Mouse (Mus musculus): ENCODE measurements around the gene Plce1.
"Not testable (repeated sequence)": the region's sequence is repeated elsewhere in the genome, so short reads cannot be mapped to it uniquely, and the experiment has no call there.

Gene Plce1

DNA sequence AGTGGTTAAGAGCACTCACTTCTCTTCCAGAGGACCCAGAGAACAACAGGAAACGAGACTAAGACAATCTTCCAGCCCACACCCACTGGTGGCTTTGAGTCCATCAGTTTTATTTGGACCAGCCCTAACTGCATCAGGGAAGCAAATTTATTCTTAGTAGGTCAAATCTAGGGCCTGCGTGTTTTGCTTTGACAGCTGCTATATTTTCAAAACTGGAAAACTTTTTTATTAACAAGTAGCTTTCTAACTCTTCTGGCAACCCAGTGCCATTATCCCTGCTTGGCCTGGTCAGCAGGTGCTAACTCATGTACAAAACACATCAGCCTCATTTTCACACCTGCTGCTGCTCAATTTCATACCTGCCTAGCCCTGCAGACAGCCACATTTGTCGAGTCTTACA lies 151.3 kb downstream of the Plce1 start:
- in situ Hi-C loops (cut with MseI, MboI): no loop called here

DNA sequence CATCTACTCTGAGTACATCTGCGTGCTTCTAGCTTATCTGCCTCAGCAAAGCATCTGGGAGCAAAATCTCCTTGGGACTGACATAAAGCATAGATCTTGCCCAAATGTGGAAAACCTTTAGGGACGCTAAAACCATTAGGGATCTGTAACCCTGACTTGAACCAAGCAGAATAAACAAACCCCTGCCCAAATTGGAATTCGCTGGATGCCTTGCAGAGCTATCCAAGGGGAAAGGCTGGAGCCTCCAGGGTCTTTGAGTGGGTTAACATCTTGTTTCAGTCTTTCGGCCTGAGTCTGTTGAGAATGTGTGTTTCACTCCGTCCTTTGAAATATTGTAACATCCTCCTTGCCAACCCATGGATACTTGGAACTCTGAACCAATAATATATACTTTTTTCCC lies 152.4 kb downstream of the Plce1 start:
- in situ Hi-C loops (cut with MseI, MboI): no loop called here

DNA sequence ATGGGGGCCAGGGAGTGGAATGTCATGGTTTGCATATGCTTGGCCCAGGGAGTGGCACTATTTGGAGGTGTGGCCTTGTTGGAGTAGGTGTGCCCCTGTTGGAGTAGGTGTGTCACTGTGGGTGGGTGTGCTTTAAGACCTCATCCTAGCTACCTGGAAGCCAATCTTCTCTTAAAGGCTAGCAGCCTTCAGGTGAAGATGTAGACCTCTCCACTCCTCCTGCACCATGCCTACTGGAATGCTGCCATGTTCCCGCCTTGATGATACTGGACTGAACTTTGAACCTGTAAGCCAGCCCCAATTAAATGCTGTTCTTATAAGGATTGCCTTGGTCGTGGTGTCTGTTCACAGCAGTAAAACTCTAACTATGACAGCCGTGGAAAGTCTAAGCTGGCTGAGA lies 158.1 kb downstream of the Plce1 start:
- in situ Hi-C loops (cut with MseI, MboI): no loop called here

DNA sequence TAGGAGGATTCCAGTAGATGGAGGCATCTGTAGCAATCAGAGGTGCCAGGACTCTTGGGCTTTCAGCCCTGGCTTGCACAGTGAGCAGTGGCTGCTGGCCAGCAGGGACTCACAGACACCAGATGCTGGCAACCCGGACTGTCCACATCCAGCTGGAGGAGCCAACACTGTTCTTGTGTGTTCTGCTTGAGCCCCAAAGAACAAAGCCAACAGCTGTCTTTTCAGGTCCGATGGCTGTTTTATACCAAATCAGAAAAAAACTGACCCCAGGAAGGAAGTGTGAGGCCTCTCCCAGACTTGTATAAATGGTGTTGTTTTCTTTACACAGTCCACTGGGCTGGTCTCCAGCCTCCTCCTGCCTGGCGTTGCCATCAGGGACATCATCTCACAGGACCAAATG lies 158.9 kb downstream of the Plce1 start:
- in situ Hi-C loops (cut with MseI, MboI): no loop called here

DNA sequence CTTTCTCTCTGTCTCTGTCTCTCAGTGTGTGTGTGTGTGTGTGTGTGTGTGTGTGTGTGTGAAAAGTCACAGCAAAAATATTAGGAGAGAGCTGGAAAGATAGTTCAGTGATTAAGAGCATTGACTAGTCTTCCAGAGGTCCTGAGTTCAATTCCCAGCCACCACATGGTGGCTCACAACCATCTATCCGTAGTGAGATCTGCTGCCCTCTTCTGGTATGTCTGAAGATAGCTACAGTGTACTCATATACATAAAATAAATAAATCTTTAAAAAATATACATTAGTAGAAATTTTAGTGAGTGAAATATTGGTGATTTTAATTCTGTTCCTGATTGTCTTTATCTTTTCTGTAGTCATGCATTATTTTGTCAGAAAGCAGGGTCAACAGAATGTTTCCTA lies 161.6 kb downstream of the Plce1 start:
- in situ Hi-C loops (cut with MseI, MboI): not testable (repeated sequence)

DNA sequence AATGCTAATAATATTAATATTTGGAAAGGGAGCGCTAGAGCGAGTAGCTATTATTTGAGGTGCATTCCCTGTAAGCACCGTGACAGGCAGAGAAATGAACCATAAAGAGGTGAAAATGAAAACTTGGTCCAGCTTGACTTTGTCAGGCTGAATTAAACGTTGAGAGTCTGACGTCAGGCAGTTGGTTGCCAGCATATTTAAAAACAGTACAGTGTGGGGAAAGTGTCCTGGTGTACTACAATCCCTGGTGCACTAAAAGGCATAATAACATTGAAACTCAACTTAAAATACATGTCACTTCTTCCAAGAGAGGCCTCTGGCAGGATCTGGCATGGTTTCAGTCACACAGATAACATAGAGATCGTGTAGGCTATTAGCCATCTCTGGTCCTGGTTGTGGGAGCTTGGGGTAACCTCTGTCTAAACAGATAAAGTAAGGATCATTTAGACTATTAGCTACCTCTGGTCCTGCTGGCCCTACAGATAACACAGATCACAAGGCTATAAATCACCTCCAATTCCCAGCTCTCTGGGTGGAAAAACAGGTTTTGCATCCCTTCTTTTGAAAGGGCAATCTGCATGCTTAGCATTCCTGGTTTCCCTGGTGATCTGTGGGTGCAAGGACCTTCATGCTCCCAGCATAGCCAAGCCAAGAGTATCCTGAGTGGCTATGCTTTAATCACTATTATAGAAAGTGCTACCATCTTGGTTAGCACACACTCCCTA lies 164.1 kb downstream of the Plce1 start:
- in situ Hi-C loops (cut with MseI, MboI): no loop called here

DNA sequence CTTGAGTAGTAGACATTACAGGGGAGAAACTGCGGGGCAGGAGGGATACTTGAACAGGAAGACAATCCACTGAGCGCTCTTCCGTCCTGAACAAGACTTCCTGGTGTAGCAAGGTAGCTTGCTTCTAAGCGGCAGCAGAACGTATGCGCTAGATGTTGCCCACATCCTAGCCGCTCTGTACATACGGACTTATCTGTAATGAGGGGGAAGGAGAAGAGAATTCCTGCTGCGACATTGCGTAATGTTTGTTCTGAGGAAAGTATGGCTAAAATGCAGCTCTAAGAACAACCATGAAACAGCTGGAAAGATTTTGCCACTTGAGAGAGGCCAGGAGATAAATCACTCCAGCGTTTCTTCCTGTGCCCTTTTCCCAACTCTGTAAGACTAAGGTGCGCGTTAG lies 177.1 kb downstream of the Plce1 start:
- in situ Hi-C loops (cut with MseI, MboI): no loop called here

DNA sequence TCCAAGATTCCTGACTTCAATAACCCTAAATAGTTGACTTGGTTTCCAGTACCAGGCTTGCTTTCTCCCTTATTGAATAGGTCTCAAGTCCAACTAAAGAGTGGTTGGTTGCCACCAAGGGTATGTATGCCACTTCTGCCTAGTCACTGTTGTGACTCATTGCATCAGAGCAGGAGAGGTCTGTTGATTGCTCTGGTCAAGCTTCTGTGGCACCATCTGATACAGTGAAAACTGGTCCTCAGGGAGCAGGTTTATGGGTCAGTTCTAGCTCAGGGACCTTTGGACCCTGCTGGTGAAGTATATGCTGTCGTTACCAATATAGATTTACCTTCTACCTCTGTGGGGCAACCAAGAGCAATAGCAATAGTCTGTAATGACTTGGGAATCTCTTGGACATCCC lies 184.5 kb downstream of the Plce1 start:
- in situ Hi-C loops (cut with MseI, MboI): no loop called here

DNA sequence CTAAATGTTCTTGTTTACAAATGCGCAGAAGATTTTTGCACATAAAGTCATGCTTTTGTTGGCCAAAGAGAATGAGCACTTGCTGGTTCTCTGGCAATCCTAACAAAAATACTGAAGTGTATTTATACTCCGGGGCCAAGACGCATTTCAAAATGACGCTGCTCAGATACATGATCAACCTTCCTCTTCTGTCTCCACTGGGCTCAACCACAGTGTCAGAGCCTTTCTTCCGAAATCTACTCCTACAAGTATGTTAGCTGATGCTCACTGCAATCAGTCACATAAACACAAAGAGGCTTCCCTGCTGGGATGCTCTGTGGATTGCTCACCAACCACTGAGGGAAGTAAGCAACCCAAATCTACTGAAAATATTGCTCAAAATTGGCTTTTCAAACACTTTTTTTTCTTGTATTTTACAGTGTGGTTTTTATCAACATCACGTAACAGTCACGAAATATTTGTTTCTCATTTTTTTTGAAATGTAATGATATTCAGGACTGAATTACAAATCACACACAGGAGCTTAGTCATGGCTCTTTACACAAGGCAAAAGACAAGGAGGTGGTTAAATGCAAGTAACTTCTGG lies 191.2 kb downstream of the Plce1 start:
- in situ Hi-C loops (cut with MseI, MboI): no loop called here

DNA sequence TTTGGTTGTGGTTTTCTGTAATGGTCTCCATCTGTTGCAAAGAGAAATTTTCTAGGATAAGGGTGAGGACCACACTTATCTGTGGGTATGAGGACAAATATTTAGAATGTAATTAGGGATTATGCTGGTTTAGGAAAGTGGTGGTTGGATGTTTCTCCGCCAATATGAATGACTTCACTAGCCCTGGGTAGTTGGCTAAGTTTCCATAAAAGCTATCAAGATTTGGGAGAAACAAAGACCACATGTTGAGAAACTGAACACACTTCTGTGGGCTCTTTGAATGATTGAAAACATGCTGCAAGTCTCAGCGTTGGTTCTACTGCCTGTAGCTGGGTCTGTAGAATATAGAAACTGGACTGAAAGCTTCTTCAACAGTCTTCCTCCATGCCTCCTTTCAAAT lies 193.0 kb downstream of the Plce1 start:
- in situ Hi-C loops (cut with MseI, MboI): no loop called here

DNA sequence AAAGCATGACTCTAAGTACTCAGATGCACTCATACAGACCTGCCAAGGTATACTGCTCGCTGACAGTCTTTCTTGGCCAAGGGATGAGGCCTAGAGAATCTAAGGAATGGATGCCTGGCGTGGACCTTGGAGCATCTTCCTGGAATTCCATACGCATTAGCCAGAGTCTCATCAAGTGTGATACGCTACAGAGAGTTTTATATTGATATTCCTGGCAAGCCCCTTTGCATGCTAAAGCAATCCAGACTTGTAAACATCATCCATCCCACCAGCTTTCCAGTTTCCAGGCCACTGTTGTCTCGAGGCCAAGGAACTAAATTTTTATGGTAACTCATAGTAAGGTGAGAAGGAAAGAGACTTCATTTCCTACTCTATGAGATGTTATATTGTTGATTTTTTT lies 197.7 kb downstream of the Plce1 start:
- in situ Hi-C loops (cut with MseI, MboI): no loop called here

DNA sequence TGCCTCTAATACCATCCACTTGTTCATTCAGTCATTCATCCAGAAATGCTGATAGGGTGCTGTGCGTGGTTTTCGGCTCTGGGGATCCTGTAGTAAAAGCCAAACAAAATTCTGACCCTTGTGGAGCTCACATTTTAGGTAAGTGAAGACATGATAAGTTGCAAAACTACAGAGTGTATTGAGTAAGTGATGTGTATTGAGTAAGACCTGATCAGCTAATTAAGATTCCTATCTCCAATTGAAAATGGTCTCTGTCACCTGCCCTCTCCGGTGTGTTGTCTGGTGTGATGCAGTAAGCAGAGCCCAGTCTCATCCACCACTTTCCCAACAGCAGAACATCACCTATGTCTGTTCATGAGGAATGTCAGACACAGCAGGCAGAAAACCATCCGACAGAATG lies 198.6 kb downstream of the Plce1 start:
- in situ Hi-C loops (cut with MseI, MboI): no loop called here

DNA sequence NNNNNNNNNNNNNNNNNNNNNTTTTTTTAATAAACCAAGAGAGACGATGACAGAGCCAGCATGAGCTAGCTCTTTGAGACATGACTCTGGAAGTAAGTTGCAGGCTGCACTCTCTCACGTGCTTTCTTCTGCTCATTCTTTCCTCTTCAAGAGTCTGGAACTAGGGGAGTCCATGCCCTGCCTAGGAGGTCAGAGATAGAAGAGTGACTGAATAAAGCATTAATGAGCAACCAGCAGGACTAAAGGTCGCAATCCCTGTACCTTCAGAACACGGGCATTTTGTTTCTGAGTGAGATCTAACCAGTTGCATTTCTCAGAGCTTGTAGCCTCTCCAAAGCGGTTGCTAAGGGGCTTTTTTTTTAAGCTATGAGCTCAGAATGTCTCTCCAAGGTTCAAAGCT lies 206.4 kb downstream of the Plce1 start:
- in situ Hi-C loops (cut with MseI, MboI): no loop called here

DNA sequence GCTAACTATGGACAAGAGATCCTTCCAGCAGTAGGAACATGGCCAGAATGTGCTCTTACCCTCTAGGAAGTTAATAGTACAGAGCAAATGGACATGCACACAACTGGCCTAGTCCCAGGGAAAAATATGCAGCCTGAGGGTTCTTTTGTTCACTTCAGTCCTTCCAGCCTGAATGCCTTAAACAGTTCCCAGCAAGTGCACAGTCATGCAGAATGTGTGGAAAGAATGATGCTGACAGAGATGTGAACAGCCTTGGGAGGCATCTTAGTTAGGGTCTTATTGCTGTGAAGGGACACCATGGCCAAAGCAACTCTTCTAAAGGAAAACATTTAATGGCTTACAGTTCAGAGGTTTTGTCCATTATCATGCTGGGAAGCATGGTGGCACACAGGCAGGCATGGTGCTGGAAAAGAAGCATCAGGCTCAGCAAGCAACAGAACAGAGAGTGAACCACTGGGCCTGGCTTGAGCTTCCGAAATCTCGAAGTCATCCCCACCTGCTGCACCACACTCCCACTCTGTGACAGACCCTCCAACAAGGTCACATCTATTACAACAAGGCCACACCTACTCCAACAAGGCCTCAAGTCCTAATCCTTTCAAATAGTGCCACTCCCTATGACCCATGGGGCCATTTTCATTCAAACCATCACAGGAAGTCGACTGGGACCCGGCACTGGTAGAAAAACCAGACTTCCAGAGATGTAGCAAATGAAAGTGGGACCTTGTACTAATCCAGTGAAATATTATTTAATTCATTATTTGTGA lies 208.0 kb downstream of the Plce1 start:
- in situ Hi-C loops (cut with MseI, MboI): no loop called here

DNA sequence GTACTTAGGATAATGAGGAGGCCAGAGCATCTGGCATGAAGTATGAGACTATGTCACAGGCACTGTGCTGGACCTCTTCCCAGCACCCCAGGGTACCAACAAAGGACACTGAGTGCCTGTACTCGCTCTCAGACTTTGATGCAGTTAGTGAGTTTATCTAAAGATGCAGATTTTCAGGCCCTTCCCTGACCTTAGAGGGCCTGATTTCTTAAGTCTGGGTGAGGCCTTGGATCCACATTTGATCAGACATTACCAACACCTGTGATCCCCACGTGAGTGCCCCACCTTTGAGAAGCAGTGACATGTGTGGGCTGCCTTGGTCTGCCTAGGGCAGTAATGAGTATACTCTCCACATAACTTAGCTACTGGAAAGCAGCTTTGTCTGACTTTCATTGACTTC lies 209.4 kb downstream of the Plce1 start:
- in situ Hi-C loops (cut with MseI, MboI): no loop called here

DNA sequence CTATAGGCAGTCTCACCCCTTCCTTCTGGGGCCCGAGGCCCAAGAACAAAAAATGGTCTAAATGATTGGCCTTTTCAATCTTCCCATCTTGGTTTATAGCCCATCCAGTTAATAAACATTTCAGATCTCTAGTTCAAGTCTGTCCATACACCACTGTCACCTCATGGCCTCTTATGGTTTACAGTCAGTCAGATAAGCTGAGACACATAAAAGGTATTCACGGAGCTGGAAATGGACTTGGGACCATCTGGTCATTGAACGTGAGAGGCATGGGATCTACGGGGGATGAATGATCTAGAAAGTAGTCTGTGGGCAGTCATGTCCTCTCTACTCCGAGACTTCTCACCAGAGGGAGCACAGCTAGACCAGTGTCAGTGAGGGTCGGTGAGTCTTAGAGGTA lies 210.6 kb downstream of the Plce1 start:
- in situ Hi-C loops (cut with MseI, MboI): no loop called here

DNA sequence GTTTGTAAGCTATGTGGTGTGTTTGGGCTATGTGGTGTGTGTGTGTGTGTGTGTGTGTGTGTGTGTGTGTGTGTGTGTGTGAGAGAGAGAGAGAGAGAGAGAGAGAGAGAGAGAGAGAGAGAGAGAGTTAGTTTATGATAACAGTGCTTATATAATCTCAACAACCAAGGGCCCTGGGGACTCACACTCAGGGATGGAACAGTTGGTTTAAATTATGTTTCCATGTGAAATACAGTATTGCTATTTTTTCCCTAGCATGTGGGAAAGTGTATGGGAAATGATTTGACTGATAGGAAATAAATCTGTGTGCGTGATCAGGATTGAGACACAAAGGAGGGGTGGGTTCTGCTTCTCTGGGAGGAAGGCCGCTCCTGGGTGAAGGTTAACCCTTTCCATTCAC lies 212.4 kb downstream of the Plce1 start:
- in situ Hi-C loops (cut with MseI, MboI): no loop called here

DNA sequence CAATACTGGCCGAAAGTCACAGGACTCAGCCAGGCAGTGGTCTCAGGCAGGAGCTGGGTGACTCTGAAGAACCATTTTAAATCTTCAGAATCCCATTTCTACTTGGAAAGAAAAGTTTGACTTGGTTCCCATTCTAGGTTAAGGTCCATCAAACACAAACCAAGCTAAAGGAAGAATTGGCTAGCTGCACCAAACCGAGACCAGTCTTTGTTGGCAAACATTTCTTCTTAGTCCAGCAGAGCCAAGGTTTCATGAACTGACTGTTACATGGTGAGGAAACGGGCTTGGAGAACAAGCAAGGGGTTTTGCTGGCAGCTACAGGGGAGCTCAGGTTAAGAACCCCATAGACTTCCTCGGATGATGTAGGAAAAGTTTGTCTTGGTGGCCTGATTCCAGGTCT lies 212.9 kb downstream of the Plce1 start:
- in situ Hi-C loops (cut with MseI, MboI): no loop called here

DNA sequence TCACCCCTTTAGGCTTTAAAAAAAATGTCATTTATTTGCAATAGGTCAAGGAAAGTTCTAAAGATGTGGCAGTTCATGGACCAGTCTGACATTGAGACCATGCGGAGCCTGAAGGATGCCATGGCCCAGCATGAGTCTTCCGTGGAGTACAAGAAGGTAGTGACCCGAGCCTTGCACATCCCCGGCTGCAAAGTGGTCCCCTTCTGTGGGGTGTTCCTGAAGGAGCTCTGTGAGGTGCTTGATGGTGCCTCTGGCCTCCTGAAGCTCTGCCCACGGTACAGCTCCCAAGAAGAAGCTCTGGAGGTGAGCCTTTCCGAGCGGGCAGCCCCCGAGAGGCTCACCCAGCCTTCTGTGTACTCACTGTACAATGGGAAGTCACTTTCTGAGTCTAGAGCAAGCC lies 220.9 kb downstream of the Plce1 start:
- in situ Hi-C loops (cut with MseI, MboI): no loop called here

DNA sequence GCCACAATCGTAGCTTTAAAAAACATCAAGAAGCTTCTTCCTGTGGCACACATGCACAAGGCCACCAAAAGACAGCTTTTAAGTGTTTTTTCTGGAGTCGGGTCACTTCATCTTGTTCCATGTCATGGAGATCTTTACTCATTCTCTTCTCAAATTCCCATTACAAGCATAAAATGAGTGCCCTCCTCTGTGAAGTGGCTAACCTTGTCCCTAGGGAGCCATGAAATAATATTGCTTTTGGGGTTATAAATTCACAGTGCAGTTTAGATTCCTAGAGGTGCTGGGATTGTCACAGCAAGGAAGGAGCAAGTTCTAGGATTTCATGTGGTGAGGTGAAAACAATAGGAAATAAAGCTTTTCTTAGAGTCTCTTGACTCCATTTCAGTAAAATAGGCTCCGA lies 223.8 kb downstream of the Plce1 start:
- in situ Hi-C loops (cut with MseI, MboI): no loop called here

DNA sequence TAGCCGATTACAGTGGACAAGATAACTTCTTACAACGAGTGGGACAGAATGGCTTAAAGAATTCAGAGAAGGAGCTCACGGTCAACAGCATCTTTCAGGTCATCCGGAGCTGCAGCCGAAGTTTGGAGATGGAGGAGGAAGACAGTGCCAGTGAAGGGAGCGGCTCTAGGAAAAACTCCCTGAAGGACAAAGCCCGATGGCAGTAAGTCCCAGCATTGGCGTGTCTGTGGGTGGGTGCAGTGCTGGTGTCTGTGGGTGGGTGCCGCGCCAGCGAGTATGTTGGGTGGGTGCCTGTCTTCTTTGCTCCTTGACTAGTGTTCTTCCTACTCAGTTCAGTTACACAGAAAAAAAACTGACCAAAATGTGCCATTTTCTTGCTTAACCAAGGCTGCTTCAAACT lies 224.3 kb downstream of the Plce1 start:
- in situ Hi-C loops (cut with MseI, MboI): no loop called here

DNA sequence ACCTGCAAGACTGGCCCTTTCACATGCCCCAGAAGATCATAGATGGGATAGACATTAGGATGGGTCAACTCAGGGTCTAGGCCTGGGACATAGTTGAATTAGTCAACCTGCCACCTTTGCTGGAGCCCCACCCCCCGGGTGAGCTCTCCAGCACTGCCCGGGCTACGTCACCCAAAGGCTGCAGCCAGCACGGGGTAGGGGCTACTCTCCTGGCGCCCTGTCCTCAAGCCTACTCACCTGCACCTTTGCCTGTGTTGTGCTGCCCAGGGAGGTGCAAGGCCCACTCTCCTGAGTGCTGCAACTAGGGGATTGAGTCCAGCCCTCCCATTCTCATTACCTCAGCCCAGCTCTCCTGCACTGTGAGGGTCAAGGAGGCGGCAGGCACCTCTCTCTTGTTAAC lies 225.5 kb downstream of the Plce1 start:
- in situ Hi-C loops (cut with MseI, MboI): no loop called here

DNA sequence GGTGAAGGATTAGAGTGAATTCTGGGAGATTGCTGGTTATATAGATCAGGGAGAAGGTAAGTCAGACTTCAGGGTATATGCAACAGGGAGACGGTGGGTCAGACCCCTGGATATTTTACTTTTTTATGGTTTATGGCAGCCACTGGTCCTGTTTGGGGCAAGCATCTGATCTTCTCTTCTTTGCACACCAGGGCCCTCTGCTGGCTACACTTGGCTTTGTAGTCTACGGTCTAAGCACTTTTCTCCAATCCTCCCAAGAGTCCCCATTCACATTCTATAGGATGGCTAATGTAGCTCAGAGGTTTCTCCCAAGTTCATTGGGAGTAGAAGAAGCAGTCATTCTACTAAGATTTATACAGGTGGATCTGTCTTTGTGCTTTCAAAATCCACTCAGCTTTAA lies 228.5 kb downstream of the Plce1 start:
- in situ Hi-C loops (cut with MseI, MboI): no loop called here

Data from mouse trophoblast stem cell (cell line).